Mouse (Mus musculus): ENCODE data around the gene Rftn1. TPM values are rescaled to one million over a fixed set of nuclear protein-coding genes. Genes with fewer than 3 reads are reported as not detected.

Gene Rftn1
- polyA plus RNA-seq, 2 experiments from 2014 or later: 23.8 to 32.4 TPM

GRCm38 (mm10) chr17:50092848-50093247, 97.6 kb downstream of the Rftn1 start:
- no peak for ATAC-seq

DNA sequence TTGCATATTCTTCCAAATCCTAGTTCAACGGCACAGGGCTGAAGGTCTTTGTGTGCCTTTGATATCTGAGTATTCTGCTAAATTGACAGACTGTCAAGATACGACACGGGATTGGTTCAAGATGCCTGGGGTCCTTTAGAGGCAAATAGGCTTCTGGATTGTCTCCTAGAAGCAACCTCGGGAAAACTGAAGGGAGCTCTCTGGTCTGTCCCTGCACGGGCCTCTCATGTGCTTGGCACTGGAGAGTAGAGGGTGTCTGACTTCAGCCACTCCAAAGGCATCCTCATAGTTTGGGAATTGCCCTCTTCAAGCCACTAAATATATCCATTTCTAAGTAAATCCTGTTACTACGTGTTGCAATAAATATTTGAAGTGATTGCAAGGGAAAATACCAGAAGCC, 98.6 kb downstream of the Rftn1 start:
- no peak for ATAC-seq

- no peak for ATAC-seq
Measured at GRCm38 (mm10) chr17:50089725-50090124, 100.7 kb downstream of the Rftn1 start.

DNA sequence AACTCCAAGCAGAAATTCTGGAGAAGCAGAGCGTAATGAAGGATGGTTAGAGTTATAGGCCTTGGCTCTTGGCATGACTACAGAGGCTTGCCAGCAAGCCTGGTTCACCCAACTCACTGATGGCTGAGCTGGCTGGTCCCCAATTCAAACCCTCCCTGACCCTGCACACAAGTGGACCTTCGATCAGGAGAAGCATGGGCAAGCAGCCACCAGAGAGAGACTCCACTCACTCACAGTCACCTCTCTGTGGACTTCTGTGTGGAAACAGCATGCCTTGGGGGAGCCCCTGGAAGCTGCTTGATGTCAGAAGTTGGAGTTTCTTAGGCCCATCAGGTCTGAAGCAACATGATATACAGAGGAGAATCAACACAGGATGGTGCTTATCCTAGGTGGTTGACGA, 102.4 kb downstream of the Rftn1 start:
- no peak for ATAC-seq

GRCm38 (mm10) chr17:50086887-50087286, 103.6 kb downstream of the Rftn1 start:
- ATAC-seq: no peak

GRCm38 (mm10) chr17:50084721-50085120, 105.8 kb downstream of the Rftn1 start:
- ATAC-seq: no peak

DNA sequence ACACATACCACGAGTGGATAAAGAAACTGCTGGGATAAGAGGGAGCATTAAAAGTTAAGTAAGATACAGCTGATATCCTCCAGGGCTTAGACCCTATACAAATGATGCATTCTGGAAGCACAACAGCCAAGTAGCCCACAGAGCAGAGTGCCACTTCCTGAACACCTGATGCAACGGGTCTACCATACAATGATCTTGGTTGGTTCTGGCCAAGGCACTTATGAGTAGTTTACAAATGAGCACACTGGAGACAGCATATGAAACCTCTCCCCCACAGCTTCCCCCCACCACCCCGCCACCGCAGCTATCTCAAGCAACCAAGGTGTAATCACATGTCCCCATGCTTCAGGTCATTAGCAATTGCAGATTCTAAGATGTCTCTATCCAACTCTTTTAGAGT, 106.5 kb downstream of the Rftn1 start:
- ATAC-seq: peak; percentile 51

DNA sequence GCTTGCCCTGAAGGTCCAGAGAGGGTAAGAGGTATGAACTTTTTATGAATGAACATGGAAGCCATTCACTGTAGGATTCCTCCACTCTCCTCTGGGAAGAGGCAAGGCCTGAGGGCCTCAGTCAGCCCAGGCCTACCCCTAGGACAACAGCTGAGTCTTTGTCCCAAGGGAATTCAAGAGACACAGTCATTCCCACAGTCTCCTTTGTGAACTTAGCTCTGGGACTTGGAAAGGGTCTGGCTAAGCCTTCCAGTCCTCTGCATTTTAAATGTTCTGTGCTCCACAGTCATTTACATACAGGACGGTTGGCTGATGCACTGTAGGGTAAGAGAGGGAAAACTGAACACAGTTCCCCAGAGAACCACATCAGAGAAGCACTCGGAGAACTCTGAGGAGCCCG, 107.5 kb downstream of the Rftn1 start:
- ATAC-seq: no peak

DNA sequence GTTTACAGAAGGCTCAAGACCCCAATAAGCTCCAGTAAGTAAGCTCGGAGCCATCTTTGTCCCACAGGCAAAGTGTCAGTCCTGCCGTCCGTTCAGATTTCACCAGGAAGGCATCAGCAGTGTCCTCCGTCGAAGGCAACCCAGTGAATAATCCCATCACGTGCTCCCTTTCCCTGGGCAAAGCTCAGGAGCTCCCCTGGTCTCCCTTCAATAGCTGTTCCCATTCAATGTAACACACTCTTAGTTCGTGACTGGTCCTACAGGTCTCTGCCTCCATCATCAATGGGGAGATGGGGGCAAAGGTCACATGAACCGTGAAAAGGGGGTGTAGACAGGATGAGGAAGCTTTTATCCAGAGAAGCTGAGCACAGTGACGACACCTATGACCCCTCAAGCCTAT, 108.8 kb downstream of the Rftn1 start:
- ATAC-seq: no peak

DNA sequence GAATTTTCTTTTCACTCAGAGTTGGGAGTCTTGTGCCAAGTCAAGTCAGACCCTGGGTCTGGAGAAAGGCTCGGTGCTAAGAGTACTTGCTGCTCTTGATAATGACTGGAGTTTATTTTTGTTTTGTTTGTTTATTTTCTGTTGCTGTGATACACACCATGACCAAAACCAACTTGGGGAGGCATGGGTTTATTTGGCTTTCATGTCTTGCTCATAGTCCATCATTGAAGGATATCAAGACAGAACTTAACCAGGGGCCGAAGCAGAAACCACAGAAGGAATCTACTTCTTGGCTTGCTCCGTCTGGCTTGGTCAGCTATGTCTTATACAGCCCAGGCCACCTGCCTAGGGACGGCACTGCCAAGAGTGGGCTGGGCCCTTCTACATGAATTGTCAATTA, 109.5 kb downstream of the Rftn1 start:
- ATAC-seq: no peak

DNA sequence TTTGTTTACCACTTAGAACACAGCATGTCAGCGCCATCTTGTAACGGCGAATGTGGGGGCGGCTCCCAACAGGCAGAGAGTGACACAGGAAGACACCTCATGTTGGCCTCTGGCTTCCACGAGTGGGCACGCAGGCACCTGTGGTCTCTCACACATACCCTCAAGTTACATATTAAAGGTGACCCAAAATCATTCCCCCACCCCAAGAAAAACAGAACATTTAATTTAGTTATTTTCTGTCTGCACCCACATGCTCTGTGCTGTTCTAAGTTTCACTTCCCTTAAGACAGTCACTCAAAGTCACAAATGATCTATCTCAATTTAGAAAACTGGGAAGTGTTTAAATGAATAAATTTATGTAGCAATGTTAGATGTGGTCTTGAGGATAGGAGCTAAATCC, 111.7 kb downstream of the Rftn1 start:
- no peak for ATAC-seq

DNA sequence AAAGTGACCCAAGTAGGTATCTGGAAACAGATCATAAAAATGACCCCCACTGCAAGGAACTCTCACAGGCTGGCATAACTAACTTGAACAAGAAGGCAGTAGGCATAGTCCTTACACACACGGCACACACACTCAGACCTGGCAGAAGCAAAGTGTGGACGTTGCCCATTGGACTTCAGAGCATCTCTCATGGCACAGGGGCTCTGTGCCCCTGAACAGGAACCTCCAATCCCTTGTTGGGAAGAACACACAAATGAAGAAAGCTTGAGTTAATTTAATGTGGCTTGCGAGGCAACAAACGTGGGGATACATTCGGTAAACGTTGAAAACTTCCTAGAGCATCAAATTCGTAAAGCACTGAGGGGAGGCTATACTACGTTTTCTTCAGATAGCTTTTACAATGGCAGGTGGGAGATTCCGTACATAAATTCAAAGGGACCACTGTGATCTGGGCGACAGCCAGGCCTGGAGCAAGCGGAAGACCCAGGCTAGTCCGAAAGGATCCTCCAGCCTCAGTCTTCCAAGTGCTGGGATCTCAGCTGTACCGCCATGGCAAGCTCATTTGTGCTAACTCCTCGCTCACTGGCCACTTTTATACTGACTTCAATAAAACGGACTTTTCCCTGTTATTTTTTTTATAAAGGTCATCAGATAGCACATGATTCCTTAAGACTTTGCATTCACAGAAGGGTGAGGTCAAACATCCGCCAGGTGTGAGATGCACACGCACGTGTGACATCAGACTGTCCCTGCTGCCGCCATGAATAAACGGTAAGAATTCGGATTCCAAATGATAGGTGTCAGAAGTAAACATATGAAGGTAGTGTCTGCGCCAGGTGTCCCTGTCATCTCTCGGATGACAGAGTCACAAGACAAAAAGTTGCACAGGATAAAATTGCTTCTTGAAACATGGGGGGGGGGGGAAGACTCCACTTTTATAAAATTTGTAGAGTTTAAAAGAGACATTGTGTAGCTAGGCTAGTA, 117.2 kb downstream of the Rftn1 start:
- no peak for ATAC-seq

DNA sequence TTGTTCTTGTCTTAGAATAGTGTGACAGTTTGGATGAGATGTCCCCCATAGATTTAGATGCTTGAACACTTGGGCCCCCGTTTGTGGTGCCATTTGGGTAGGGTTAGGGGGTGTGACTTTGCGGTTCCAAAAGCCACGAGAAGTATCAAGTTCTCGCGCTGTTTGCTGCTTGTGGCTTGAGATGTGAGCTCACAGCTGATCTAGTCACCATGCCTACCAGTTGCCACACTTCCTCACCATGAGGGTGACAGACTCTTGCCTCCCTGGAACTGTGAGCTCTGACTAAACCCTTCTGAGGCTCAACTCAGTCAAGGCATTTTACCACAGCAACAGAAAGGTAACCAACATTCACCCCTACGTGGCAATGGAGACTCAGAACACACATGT, 118.9 kb downstream of the Rftn1 start:
- peak; percentile 87 for ATAC-seq

- peak; percentile 15 for ATAC-seq
Measured at GRCm38 (mm10) chr17:50070822-50071601, 119.5 kb downstream of the Rftn1 start.

DNA sequence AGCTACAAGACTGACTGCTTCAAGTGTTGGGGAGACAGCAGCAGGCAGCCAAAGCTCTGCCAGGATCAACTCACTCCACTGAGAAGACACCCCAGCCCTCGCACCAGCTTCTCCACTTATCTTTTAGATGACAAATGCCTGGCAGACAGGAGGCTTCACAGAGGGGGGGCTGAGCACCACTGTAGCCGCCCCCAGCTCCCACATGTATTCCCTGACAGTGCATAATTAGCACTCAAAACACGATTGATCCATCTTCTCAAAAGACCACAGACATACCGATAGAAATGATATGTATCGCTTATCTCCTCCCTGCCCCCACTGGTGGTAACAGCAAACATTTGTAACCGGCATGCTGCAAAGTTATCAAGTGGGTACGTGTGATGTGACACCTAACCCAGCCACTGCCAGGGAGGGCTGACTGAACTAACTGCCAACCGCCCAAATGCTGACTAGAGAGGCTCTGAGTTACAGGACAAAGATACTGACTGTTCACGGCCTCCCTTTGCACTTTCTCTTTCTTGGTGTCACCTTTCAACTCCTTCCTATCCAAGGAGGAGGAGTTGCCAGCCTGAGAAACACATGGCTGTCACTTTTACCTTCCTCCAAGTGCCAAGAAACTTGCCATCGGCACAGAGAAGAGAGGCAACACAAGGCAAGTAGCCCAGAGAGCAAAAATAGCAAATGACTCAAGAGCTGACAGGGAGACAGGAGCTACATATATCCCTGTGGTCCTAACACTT, 120.4 kb downstream of the Rftn1 start:
- peak; percentile 15 for ATAC-seq

GRCm38 (mm10) chr17:50069205-50069604, 121.3 kb downstream of the Rftn1 start:
- ATAC-seq: no peak

DNA sequence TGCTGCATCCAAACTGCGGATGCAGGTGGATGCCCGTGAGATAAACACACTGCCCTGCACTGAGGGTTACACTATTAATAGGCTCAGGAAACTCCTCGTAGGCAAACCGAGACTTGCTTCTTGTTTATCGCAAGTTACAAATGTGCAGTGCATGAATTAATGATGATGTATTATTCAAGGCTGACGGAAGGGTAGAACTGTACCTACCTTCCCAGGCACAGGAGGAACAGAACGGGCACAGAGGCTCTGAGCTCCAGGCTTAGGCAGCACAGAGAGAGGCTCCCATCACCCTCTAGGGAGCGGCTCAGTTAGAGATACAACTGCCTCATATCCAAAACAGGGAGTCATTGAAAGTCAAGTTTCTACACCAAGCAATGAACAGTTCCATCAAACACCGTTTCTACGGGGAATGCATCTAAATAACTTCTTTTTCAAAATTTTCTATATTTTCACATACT, 121.8 kb downstream of the Rftn1 start:
- ATAC-seq: no peak

- ATAC-seq: no peak
Measured at GRCm38 (mm10) chr17:50067774-50068680, 122.4 kb downstream of the Rftn1 start.

GRCm38 (mm10) chr17:50066822-50067713, 123.4 kb downstream of the Rftn1 start:
- no peak for ATAC-seq

DNA sequence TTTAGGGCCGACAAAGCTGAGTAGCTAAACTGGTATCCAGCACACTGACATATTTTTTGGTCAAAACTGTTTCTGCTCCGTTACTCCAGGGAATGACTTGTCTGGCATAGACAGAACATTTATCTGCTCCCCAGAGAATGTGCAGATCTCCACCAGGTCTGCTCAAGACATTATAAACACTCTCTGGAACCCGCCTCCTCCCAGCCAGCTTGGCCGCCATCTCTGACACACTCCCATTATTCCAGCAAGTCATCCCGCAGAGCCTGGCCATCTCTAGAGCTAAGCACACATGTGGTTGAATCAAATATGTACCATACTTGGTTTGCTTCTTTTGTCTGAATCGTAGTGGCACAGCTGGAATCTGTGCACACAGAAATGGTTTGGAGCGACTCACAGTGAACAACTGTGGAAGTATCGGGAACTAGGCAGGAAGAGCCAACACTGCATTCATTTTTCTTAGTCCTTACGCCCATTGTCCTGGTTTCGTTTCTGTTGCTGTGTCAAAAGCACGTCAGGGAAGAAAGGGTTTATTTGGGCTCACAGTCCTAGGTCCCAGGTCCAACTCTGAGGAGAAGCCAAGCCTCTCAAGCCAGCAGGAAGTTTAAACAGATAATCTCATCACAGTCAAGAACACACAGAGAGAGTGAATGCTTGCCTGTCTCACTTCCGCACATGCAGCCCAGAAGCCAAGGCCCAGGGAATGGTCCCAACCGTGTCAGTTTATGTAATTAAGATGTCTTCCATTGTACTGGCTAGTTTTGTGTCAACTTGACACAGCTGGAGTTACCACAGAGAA, 126.4 kb downstream of the Rftn1 start:
- ATAC-seq: no peak
